Mouse (Mus musculus) liver, embryonic 14.5 days (tissue): Measurements from ENCODE around the gene Kcp.

Experiments used
- CTCF ChIP-seq: IDR thresholded peaks from 2 replicates; pipeline ENCODE4 v1.5.1; 2016; ENCODE audit warnings: antibody characterized with exemption, low read depth, control low read depth
- EP300 ChIP-seq: IDR thresholded peaks from 2 replicates; pipeline ENCODE4 v1.6.1; 2016; ENCODE audit warnings: antibody characterized with exemption, low read depth

DNA sequence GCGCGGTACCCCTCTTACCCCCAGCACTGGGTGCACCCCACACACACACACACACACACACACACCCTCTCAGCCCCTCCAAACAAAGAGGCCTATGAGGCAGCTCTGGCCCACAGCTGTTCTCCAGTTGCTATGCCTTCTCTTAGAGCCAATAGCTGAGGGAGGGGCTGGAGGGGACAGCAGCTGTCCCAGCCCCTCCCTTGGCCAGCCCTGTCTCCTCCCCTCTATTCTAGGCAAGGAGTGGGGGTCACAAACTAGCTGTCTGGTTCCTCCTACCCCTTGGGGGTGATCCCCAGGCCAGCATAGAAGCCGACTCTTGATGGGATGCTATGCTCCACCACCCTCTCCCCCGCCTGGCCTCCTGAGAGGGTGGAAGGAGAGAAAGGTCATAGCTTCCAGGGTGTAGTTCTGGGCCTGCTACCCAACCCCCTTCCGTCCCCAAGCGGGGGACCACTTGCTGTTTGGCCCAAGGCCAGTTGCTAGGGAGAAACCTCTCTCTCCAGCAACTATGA, 71.8 kb downstream of the Kcp start:
- TF ChIP-seq CTCF = no peak
- TF ChIP-seq EP300 = no peak
